Mouse (Mus musculus) thymus, adult 2 months (tissue): ENCODE results near the gene Acsl5.

Source experiments
- CTCF ChIP-seq: fragments of 200-500 bp; IDR thresholded peaks from 2 replicates; pipeline ENCODE4 v1.5.1; 2012; ENCODE audit warnings: mild to moderate bottlenecking, control low read depth, low read length, moderate library complexity, borderline replicate concordance; ENCODE audit not compliant: control insufficient read depth, poor library complexity, insufficient read depth; ENCODE audit errors: extremely low read depth
- POLR2A ChIP-seq: fragments of 200-500 bp; IDR thresholded peaks from 2 replicates; pipeline ENCODE4 v1.6.1; 2012; ENCODE audit warnings: mild to moderate bottlenecking, low read length, control low read depth, moderate library complexity; ENCODE audit not compliant: control insufficient read depth, poor library complexity, insufficient read depth; ENCODE audit errors: extremely low read depth

- TF ChIP-seq CTCF (no peak), POLR2A (no peak)
These were observed 16.4 kb downstream of the Acsl5 start for GRCm38 (mm10) chr19:55268150-55268549.
